Mouse (Mus musculus): ENCODE results near the gene Ciz1.
"Not testable (repeated sequence)": the region's sequence is repeated elsewhere in the genome, so short reads cannot be mapped to it uniquely, and the experiment has no call there.

The Ciz1 gene

GRCm38 (mm10) chr2:32347019-32347418 is 5.1 kb upstream of the Ciz1 start:
- DNase-seq (ENCODE audit: low read depth, low spot score) = no peak

- DNase-seq (ENCODE audit: low read depth, low spot score) = no peak
These were observed 3.8 kb upstream of the Ciz1 start for GRCm38 (mm10) chr2:32348311-32348710.

GRCm38 (mm10) chr2:32349625-32350255 is 2.4 kb upstream of the Ciz1 start:
- no peak for DNase-seq (ENCODE audit: low read depth, low spot score)

- no peak for DNase-seq (ENCODE audit: low read depth, low spot score)
These were observed 1.6 kb upstream of the Ciz1 start for GRCm38 (mm10) chr2:32350471-32351051.

- no peak for DNase-seq (ENCODE audit: low read depth, low spot score)
These were observed 611 bp upstream of the Ciz1 start for GRCm38 (mm10) chr2:32351471-32351961.

- peak; percentile 92 for DNase-seq (ENCODE audit: low read depth, low spot score)
These were observed 948 bp downstream of the Ciz1 start, which contains the start of gene Dnm1 for GRCm38 (mm10) chr2:32353007-32353542. Gene Dnm1 (minus strand): TSS chr2:32353338.

- DNase-seq (ENCODE audit: low read depth, low spot score) = no peak
These were observed 1.7 kb downstream of the Ciz1 start for GRCm38 (mm10) chr2:32353836-32354235.

- DNase-seq (ENCODE audit: low read depth, low spot score) = no peak
These were observed 2.3 kb downstream of the Ciz1 start for GRCm38 (mm10) chr2:32354336-32354895.

GRCm38 (mm10) chr2:32356216-32356615 is 4.1 kb downstream of the Ciz1 start:
- DNase-seq (ENCODE audit: low read depth, low spot score) = no peak

- DNase-seq (ENCODE audit: low read depth, low spot score) = no peak
These were observed 5.6 kb downstream of the Ciz1 start for GRCm38 (mm10) chr2:32357710-32358109.

GRCm38 (mm10) chr2:32358381-32358780 is 6.3 kb downstream of the Ciz1 start:
- DNase-seq (ENCODE audit: low read depth, low spot score) = no peak

- peak; percentile 71 for DNase-seq (ENCODE audit: low read depth, low spot score)
These were observed 8.6 kb downstream of the Ciz1 start for GRCm38 (mm10) chr2:32360741-32361140.

- DNase-seq (ENCODE audit: low read depth, low spot score) = peak; percentile 56
These were observed 9.3 kb downstream of the Ciz1 start for GRCm38 (mm10) chr2:32361437-32361836.

GRCm38 (mm10) chr2:32362274-32362673 is 10.1 kb downstream of the Ciz1 start:
- DNase-seq (ENCODE audit: low read depth, low spot score) = not testable (repeated sequence)

- DNase-seq (ENCODE audit: low read depth, low spot score) = peak; percentile 84
These were observed 10.8 kb downstream of the Ciz1 start for GRCm38 (mm10) chr2:32362817-32363340.

- no peak for DNase-seq (ENCODE audit: low read depth, low spot score)
These were observed 11.4 kb downstream of the Ciz1 start for GRCm38 (mm10) chr2:32363376-32364106.

GRCm38 (mm10) chr2:32364121-32364520 is 12.0 kb downstream of the Ciz1 start:
- no peak for DNase-seq (ENCODE audit: low read depth, low spot score)

GRCm38 (mm10) chr2:32367315-32367714 is 15.2 kb downstream of the Ciz1 start:
- DNase-seq (ENCODE audit: low read depth, low spot score) = no peak

- no peak for DNase-seq (ENCODE audit: low read depth, low spot score)
These were observed 22.1 kb downstream of the Ciz1 start for GRCm38 (mm10) chr2:32374191-32374590.

GRCm38 (mm10) chr2:32375317-32375940 is 23.3 kb downstream of the Ciz1 start:
- DNase-seq (ENCODE audit: low read depth, low spot score) = no peak

- no peak for DNase-seq (ENCODE audit: low read depth, low spot score)
These were observed 24.8 kb downstream of the Ciz1 start for GRCm38 (mm10) chr2:32376963-32377362.
